Mouse (Mus musculus): ENCODE measurements around the gene Ccl22. TPM values are rescaled to one million over a fixed set of nuclear protein-coding genes. Genes with fewer than 3 reads are reported as not detected.

Ccl22 gene
- total and polyA plus RNA-seq, 3 experiments: 0.06 TPM; not detected in 2

- Histone ChIP-seq H3K9me3 (replicated peaks; ENCODE audit: insufficient read depth, low read length) (no peaks in the 10 kb centered on the region), H3K27me3 (ENCODE audit: control insufficient read depth in 1 of 2, insufficient read depth in 2 of 2, low read length in 2 of 2) (no peaks in the 10 kb centered on the region), H3K9ac (ENCODE audit: control insufficient read depth, low read depth, low read length, poor library complexity, severe bottlenecking) (no peak overlapping the region), H3K36me3 (ENCODE audit: control insufficient read depth in 1 of 2, insufficient read depth in 2 of 2, low read length in 2 of 2) (no peaks in the 10 kb centered on the region), H3K4me3 (ENCODE audit: control insufficient read depth in 1 of 2, insufficient read depth in 1 of 2, low read depth in 2 of 2, low read length in 2 of 2) (no peak overlapping the region), H3K79me2 (ENCODE audit: control insufficient read depth, insufficient read depth, low read length, poor library complexity) (no peaks in the 10 kb centered on the region), H3K4me1 (ENCODE audit: control insufficient read depth in 1 of 2, insufficient read depth in 2 of 2, low read length in 2 of 2) (no peaks in the 10 kb centered on the region), H3K27ac (ENCODE audit: control insufficient read depth, low read depth, low read length) (no peak overlapping the region)
- DNase-seq (ENCODE audit: low read depth, low spot score): no peak
- TF ChIP-seq HCFC1 (IDR thresholded peaks at IDR 0.05; ENCODE audit: low read depth, low read length) (no peak), ETS1 (IDR thresholded peaks at IDR 0.05; ENCODE audit: low read depth, low read length) (no peak), ZKSCAN1 (IDR thresholded peaks at IDR 0.05; ENCODE audit: low read depth, low read length) (no peak), MAZ (IDR thresholded peaks at IDR 0.05; ENCODE audit: low read depth, low read length) (no peak), JUND (IDR thresholded peaks at IDR 0.05; ENCODE audit: low read depth, low read length) (no peak), CTCF (IDR thresholded peaks at IDR 0.05 in 2 of 3, conservative IDR thresholded peaks at IDR 0.05 in 1 of 3; ENCODE audit: control insufficient read depth in 1 of 3, insufficient read depth in 1 of 3, low read depth in 2 of 3, low read length in 3 of 3, poor library complexity in 1 of 3, severe bottlenecking in 1 of 3) (no peak), TBP (IDR thresholded peaks at IDR 0.05; ENCODE audit: low read depth, low read length) (no peak), MXI1 (IDR thresholded peaks at IDR 0.05; ENCODE audit: low read depth, low read length) (no peak), POLR2AphosphoS2 (IDR thresholded peaks at IDR 0.05; ENCODE audit: low read length) (no peak), TAL1 (IDR thresholded peaks at IDR 0.05; ENCODE audit: low read length) (no peak), RCOR1 (IDR thresholded peaks at IDR 0.05; ENCODE audit: low read depth, low read length) (no peak), NRF1 (IDR thresholded peaks at IDR 0.05; ENCODE audit: insufficient read depth, low read depth, low read length, poor library complexity, severe bottlenecking) (no peak), MAX (IDR thresholded peaks at IDR 0.05; ENCODE audit: low read length) (no peak), ZC3H11A (IDR thresholded peaks at IDR 0.05; ENCODE audit: low read depth, low read length) (no peak), POLR2A (IDR thresholded peaks at IDR 0.05; ENCODE audit: control insufficient read depth in 1 of 2, insufficient read depth in 1 of 2, low read depth in 1 of 2, low read length in 2 of 2, poor library complexity in 1 of 2) (no peak), USF1 (IDR thresholded peaks at IDR 0.05; ENCODE audit: low read depth, low read length) (no peak), GATA1 (IDR thresholded peaks at IDR 0.05; ENCODE audit: low read depth, low read length) (no peak), SIN3A (IDR thresholded peaks at IDR 0.05; ENCODE audit: low read length) (no peak), ZNF384 (IDR thresholded peaks at IDR 0.05; ENCODE audit: low read depth, low read length) (no peak)
Observed at GRCm38 (mm10) chr8:94773048-94773447, 27.7 kb downstream of the Ccl22 start.

GRCm38 (mm10) chr8:94773700-94774171, 28.3 kb downstream of the Ccl22 start:
- no peak for DNase-seq (ENCODE audit: low read depth, low spot score)
- H3K9me3 ChIP-seq (replicated peaks; ENCODE audit: insufficient read depth, low read length): no peaks in the 10 kb centered on the region
- H3K27me3 ChIP-seq (ENCODE audit: control insufficient read depth in 1 of 2, insufficient read depth in 2 of 2, low read length in 2 of 2): no peaks in the 10 kb centered on the region
- H3K27ac ChIP-seq (ENCODE audit: control insufficient read depth, low read depth, low read length): no peak overlapping the region
- no peaks in the 10 kb centered on the region for H3K79me2 ChIP-seq (ENCODE audit: control insufficient read depth, insufficient read depth, low read length, poor library complexity)
- no peaks in the 10 kb centered on the region for H3K36me3 ChIP-seq (ENCODE audit: control insufficient read depth in 1 of 2, insufficient read depth in 2 of 2, low read length in 2 of 2)
- no peak overlapping the region for H3K4me3 ChIP-seq (ENCODE audit: control insufficient read depth in 1 of 2, insufficient read depth in 1 of 2, low read depth in 2 of 2, low read length in 2 of 2)
- no peak for TF ChIP-seq MAFK (IDR thresholded peaks at IDR 0.05; ENCODE audit: borderline replicate concordance, low read depth, low read length)
- no peak for TF ChIP-seq USF2 (IDR thresholded peaks at IDR 0.05; ENCODE audit: borderline replicate concordance in 1 of 2, insufficient read depth in 1 of 2, low read depth in 1 of 2, low read length in 2 of 2)
- no peak for TF ChIP-seq POLR2AphosphoS2 (IDR thresholded peaks at IDR 0.05; ENCODE audit: low read length)
- no peak for TF ChIP-seq HCFC1 (IDR thresholded peaks at IDR 0.05; ENCODE audit: low read depth, low read length)
- no peak for TF ChIP-seq GABPA (IDR thresholded peaks at IDR 0.05; ENCODE audit: low read depth, low read length)
- TF ChIP-seq TBP (IDR thresholded peaks at IDR 0.05; ENCODE audit: low read depth, low read length): no peak
- no peak for TF ChIP-seq JUND (IDR thresholded peaks at IDR 0.05; ENCODE audit: low read depth, low read length)
- TF ChIP-seq NELFE (IDR thresholded peaks at IDR 0.05; ENCODE audit: low read depth, low read length): no peak
- TF ChIP-seq ZKSCAN1 (IDR thresholded peaks at IDR 0.05; ENCODE audit: low read depth, low read length): no peak
- no peak for TF ChIP-seq CHD2 (IDR thresholded peaks at IDR 0.05; ENCODE audit: low read length)
- TF ChIP-seq ZC3H11A (IDR thresholded peaks at IDR 0.05; ENCODE audit: low read depth, low read length): no peak
- TF ChIP-seq NRF1 (IDR thresholded peaks at IDR 0.05; ENCODE audit: insufficient read depth, low read depth, low read length, poor library complexity, severe bottlenecking): no peak
- TF ChIP-seq MYC (IDR thresholded peaks at IDR 0.05; ENCODE audit: low read depth, low read length): no peak
- TF ChIP-seq GATA1 (IDR thresholded peaks at IDR 0.05; ENCODE audit: low read depth, low read length): no peak
- TF ChIP-seq POLR2A (IDR thresholded peaks at IDR 0.05; ENCODE audit: control insufficient read depth in 1 of 2, insufficient read depth in 1 of 2, low read depth in 1 of 2, low read length in 2 of 2, poor library complexity in 1 of 2): no peak
- TF ChIP-seq RCOR1 (IDR thresholded peaks at IDR 0.05; ENCODE audit: low read depth, low read length): no peak
- TF ChIP-seq MAZ (IDR thresholded peaks at IDR 0.05; ENCODE audit: low read depth, low read length): no peak
- TF ChIP-seq ELF1 (IDR thresholded peaks at IDR 0.05; ENCODE audit: low read depth, low read length): no peak
- no peak for TF ChIP-seq EP300 (IDR thresholded peaks at IDR 0.05; ENCODE audit: low read depth in 1 of 2, low read length in 2 of 2)
- H3K9ac ChIP-seq (ENCODE audit: control insufficient read depth, low read depth, low read length, poor library complexity, severe bottlenecking): no peak overlapping the region
- no peaks in the 10 kb centered on the region for H3K4me1 ChIP-seq (ENCODE audit: control insufficient read depth in 1 of 2, insufficient read depth in 2 of 2, low read length in 2 of 2)

All from MEL (cell line).